Mouse (Mus musculus): ENCODE measurements around the gene Snap29. TPM values are rescaled to one million over a fixed set of nuclear protein-coding genes. Genes with fewer than 3 reads are reported as not detected.

Snap29 gene
- total RNA-seq, 2 experiments from 2014 or later, result 14.9 to 16.9 TPM

- intact Hi-C loops (cut with DNase I), result no loop called here
- DNase-seq (ENCODE audit: low spot score), result no peak
Measured at GRCm38 (mm10) chr16:17466875-17467663, 61.3 kb downstream of the Snap29 start.

DNA sequence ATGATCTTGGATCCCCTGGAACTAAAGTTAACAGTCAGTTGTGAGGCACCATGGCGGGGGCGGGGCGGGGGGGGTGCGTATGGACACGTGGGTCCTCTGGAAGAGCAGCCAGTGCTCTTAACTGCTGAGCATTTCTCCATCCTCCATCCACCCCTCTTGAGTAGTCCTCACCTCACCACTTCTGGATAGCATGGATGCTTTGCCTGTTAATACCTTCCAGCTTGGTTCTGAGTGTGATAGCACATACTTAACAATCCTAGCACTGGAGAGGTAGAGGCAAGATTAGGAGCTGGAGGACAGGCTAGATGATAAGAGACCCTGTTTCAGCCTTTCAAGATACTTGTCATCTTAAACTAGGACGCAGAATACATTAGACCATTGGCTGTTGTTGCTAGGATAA lies 66.7 kb downstream of the Snap29 start:
- intact Hi-C loops (cut with DNase I), result no loop called here
- DNase-seq (ENCODE audit: low spot score), result no peak

DNA sequence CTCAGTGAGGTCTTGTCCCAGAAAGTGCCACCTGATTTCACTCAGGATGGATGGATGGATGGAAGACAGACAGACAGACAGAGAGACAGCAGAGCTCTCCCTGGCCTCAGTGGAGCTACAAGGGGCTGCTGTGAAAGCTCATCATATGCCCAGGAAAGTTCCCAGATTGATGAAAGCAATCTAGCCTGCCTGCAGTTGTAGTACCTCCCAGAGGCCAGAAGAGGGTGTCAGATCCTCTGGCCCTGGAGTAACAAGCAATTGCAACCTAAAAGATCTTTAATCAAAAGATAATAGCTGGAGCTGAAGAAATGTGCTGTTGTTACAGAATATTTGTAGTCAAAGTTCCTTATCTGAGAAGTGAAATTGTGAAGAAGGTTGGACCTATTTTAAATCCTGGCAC lies 68.3 kb downstream of the Snap29 start:
- intact Hi-C loops (cut with DNase I), result no loop called here

GRCm38 (mm10) chr16:17474761-17475160 lies 69.0 kb downstream of the Snap29 start:
- intact Hi-C loops (cut with DNase I), result no loop called here
- no peak for DNase-seq (ENCODE audit: low spot score)

More for the DNA sequence above, 68.3 kb downstream of the Snap29 start:
- DNase-seq (ENCODE audit: low spot score), result no peak

DNA sequence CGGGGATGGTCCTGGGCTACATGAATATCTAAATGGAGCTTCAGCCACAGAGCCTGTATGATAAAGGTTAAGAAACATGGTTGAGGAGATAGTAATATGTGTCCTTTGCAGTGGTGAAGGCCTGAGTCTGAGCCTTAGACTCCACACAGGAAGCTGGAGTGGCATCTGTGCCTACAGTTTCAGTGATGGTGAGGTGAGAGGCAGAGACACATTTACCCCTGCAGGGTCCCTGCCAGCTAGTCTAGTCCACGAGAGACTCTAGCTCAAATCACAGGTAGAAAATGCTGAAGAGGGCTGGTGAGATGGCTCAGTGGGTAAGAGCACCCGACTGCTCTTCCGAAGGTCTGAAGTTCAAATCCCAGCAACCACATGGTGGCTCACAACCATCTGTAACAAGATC lies 69.5 kb downstream of the Snap29 start:
- no peak for DNase-seq (ENCODE audit: low spot score)
- intact Hi-C loops (cut with DNase I), result no loop called here

GRCm38 (mm10) chr16:17478331-17478943 lies 72.7 kb downstream of the Snap29 start:
- no peak for DNase-seq (ENCODE audit: low spot score)
- intact Hi-C loops (cut with DNase I), result no loop called here

Other genes starting within 250 kb of the Snap29 start
- 100 to 1,000 TPM; 102 to 113 TPM for gene Ube2l3, start 203.3 kb upstream of the Snap29 start, total RNA-seq (2021)
- gene Rimbp3, start 197.4 kb upstream of the Snap29 start, total RNA-seq (2021), result under 1 TPM; 0.08 to 0.14 TPM
- 1 to 10 TPM; 2.0 to 2.2 TPM for gene Hic2, start 172.4 kb upstream of the Snap29 start, total RNA-seq (2021)
- 1 to 10 TPM; 2.0 to 2.7 TPM for gene Tmem191c, start 129.9 kb upstream of the Snap29 start, total RNA-seq (2021)
- 1 to 10 TPM; 2.0 TPM for gene Serpind1, start 74.6 kb upstream of the Snap29 start, total RNA-seq (2021)
- 10 to 100 TPM; 53.2 to 56.3 TPM for gene Pi4ka, start 328 bp downstream of the Snap29 start, total RNA-seq (2021)
- gene Crkl, start 46.0 kb downstream of the Snap29 start, total RNA-seq (2021), result 10 to 100 TPM; 25.3 to 29.3 TPM
- gene Aifm3, start 83.6 kb downstream of the Snap29 start, total RNA-seq (2021), result under 1 TPM in 1 of 2 experiments, not detected in 1; 0.28 TPM
- 10 to 100 TPM; 34.3 to 35.0 TPM for gene Lztr1, start 102.7 kb downstream of the Snap29 start, total RNA-seq (2021)
- 10 to 100 TPM; 13.1 to 14.7 TPM for gene Thap7, start 125.2 kb downstream of the Snap29 start, total RNA-seq (2021)
- under 1 TPM in 1 of 2 experiments, not detected in 1; 0.17 TPM for gene Lrrc74b, start 155.3 kb downstream of the Snap29 start, total RNA-seq (2021)
- under 1 TPM; 0.50 to 0.83 TPM for gene P2rx6, start 155.9 kb downstream of the Snap29 start, total RNA-seq (2021)
- gene Slc7a4, start 177.2 kb downstream of the Snap29 start, total RNA-seq (2021), result 1 to 10 TPM; 1.4 to 2.3 TPM
- 10 to 100 TPM; 18.3 to 20.7 TPM for gene Smpd4, start 213.4 kb downstream of the Snap29 start, total RNA-seq (2021)
- under 1 TPM in 1 of 2 experiments, not detected in 1; 0.36 TPM for gene Ccdc74a, start 240.5 kb downstream of the Snap29 start, total RNA-seq (2021)